Mouse (Mus musculus) thymus, adult 2 months (tissue): Measurements from ENCODE around the gene Il18.
A peak's percentile ranks its signal among the peaks of the same experiment; 100 is the strongest.

Experiments
- CTCF ChIP-seq: fragments of 200-500 bp; IDR thresholded peaks from 2 replicates; pipeline ENCODE4 v1.5.1; 2012; ENCODE audit warnings: mild to moderate bottlenecking, control low read depth, low read length, moderate library complexity, borderline replicate concordance; ENCODE audit not compliant: control insufficient read depth, poor library complexity, insufficient read depth; ENCODE audit errors: extremely low read depth
- POLR2A ChIP-seq: fragments of 200-500 bp; IDR thresholded peaks from 2 replicates; pipeline ENCODE4 v1.6.1; 2012; ENCODE audit warnings: mild to moderate bottlenecking, low read length, control low read depth, moderate library complexity; ENCODE audit not compliant: control insufficient read depth, poor library complexity, insufficient read depth; ENCODE audit errors: extremely low read depth

- no peak for TF ChIP-seq CTCF
- TF ChIP-seq POLR2A: peak; percentile 54; the same call in 1 of the 2 replicates
These were observed 62.4 kb downstream of the Il18 start, which contains the start of the genes Pih1d2 and Nkapd1 for GRCm38 (mm10) chr9:50616766-50617603.
